Mouse (Mus musculus): ENCODE results near the gene Cbfb. TPM values are rescaled to one million over a fixed set of nuclear protein-coding genes. Genes with fewer than 3 reads are reported as not detected.

Gene Cbfb
- polyA plus RNA-seq, 1 experiment from 2014 or later = 52.9 TPM

GRCm38 (mm10) chr8:105253766-105254151, 83.3 kb downstream of the Cbfb start:
- Histone ChIP-seq H3K9ac (ENCODE audit: low read length) (peak overlapping the region; percentile 71; the same call in 1 of the 2 replicates), H3K4me3 (ENCODE audit: control insufficient read depth in 1 of 2, insufficient read depth in 1 of 2, low read depth in 1 of 2, low read length in 2 of 2) (peak overlapping the region; percentile 60 to 83), H3K36me3 (ENCODE audit: control insufficient read depth, insufficient read depth, low read length) (peaks cover 34% of the 10 kb centered on the region), H3K27ac (replicated peaks in 1 of 2; ENCODE audit: control insufficient read depth in 1 of 2, insufficient read depth in 1 of 2, low read depth in 2 of 2, low read length in 2 of 2) (0 out of 4 replicates have a peak overlapping the region, but pooled peaks of 1 of the 2 experiments have one; percentile 14), H3K9me3 (ENCODE audit: control insufficient read depth, low read length) (no peaks in the 10 kb centered on the region), H3K4me2 (ENCODE audit: low read length) (peak overlapping the region; percentile 97), H3K27me3 (ENCODE audit: control insufficient read depth, insufficient read depth, low read length) (peaks cover 20% of the 10 kb centered on the region), H3K4me1 (ENCODE audit: control insufficient read depth in 2 of 2, insufficient read depth in 2 of 2, low read length in 2 of 2) (peaks cover 14 to 17% of the 10 kb centered on the region in 2 experiments)
- 48% methylated on average over 20 of the region's 20 CpGs for WGBS
- ATAC-seq (ENCODE audit: insufficient number of reproducible peaks, insufficient read depth, low FRiP score, low read depth) = no peak

- H3K9ac ChIP-seq (ENCODE audit: low read length) = peak overlapping the region; percentile 71
- WGBS = under 1% methylated on average over 72 of the region's 74 CpGs
- H3K27ac ChIP-seq (replicated peaks in 1 of 2; ENCODE audit: control insufficient read depth in 1 of 2, insufficient read depth in 1 of 2, low read depth in 2 of 2, low read length in 2 of 2) = peak overlapping the region; percentile 62 to 74
- H3K27me3 ChIP-seq (ENCODE audit: control insufficient read depth, insufficient read depth, low read length) = peaks cover 22% of the 10 kb centered on the region
- peaks cover 28% of the 10 kb centered on the region for H3K36me3 ChIP-seq (ENCODE audit: control insufficient read depth, insufficient read depth, low read length)
- H3K9me3 ChIP-seq (ENCODE audit: control insufficient read depth, low read length) = no peaks in the 10 kb centered on the region
- H3K4me2 ChIP-seq (ENCODE audit: low read length) = peak overlapping the region; percentile 97
- peak overlapping the region; percentile 60 to 83 for H3K4me3 ChIP-seq (ENCODE audit: control insufficient read depth in 1 of 2, insufficient read depth in 1 of 2, low read depth in 1 of 2, low read length in 2 of 2)
- ATAC-seq (ENCODE audit: insufficient number of reproducible peaks, insufficient read depth, low FRiP score, low read depth) = peak; percentile 81
- peaks cover 14 to 23% of the 10 kb centered on the region in 2 experiments for H3K4me1 ChIP-seq (ENCODE audit: control insufficient read depth in 2 of 2, insufficient read depth in 2 of 2, low read length in 2 of 2)
Measured at GRCm38 (mm10) chr8:105254152-105254965, 83.9 kb downstream of the Cbfb start.

GRCm38 (mm10) chr8:105254966-105255350, 84.5 kb downstream of the Cbfb start, which contains the start of gene B3gnt9:
B3gnt9 (minus strand) TSS chr8:105255153.
- Histone ChIP-seq H3K4me2 (ENCODE audit: low read length) (peak within 1 kb of the TSS; percentile 97), H3K4me3 (ENCODE audit: control insufficient read depth in 1 of 2, insufficient read depth in 1 of 2, low read depth in 1 of 2, low read length in 2 of 2) (peak within 1 kb of the TSS; percentile 60 to 83), H3K4me1 (ENCODE audit: control insufficient read depth in 2 of 2, insufficient read depth in 2 of 2, low read length in 2 of 2) (peaks cover 14 to 29% of the 10 kb centered on the region in 2 experiments), H3K27ac (replicated peaks in 1 of 2; ENCODE audit: control insufficient read depth in 1 of 2, insufficient read depth in 1 of 2, low read depth in 2 of 2, low read length in 2 of 2) (peak within 1 kb of the TSS; percentile 62 to 74), H3K27me3 (ENCODE audit: control insufficient read depth, insufficient read depth, low read length) (peaks cover 24% of the 10 kb centered on the region), H3K9ac (ENCODE audit: low read length) (peak within 1 kb of the TSS; percentile 71), H3K36me3 (ENCODE audit: control insufficient read depth, insufficient read depth, low read length) (peaks cover 23% of the 10 kb centered on the region), H3K9me3 (ENCODE audit: control insufficient read depth, low read length) (no peaks in the 10 kb centered on the region)
- peak; percentile 29; the same call in 1 of the 2 replicates for ATAC-seq (ENCODE audit: insufficient number of reproducible peaks, insufficient read depth, low FRiP score, low read depth)
- WGBS = 2% methylated on average over 14 of the region's 14 CpGs

GRCm38 (mm10) chr8:105257318-105258114, 87.0 kb downstream of the Cbfb start:
- H3K36me3 ChIP-seq (ENCODE audit: control insufficient read depth, insufficient read depth, low read length) = no peaks in the 10 kb centered on the region
- H3K4me3 ChIP-seq (ENCODE audit: control insufficient read depth in 1 of 2, insufficient read depth in 1 of 2, low read depth in 1 of 2, low read length in 2 of 2) = no peak overlapping the region
- H3K27me3 ChIP-seq (ENCODE audit: control insufficient read depth, insufficient read depth, low read length) = peaks cover 32% of the 10 kb centered on the region
- H3K9me3 ChIP-seq (ENCODE audit: control insufficient read depth, low read length) = 0 out of 2 replicates have a peak, but pooled peaks cover 3% of the 10 kb centered on the region
- no peak overlapping the region for H3K4me2 ChIP-seq (ENCODE audit: low read length)
- H3K9ac ChIP-seq (ENCODE audit: low read length) = no peak overlapping the region
- no peak for ATAC-seq (ENCODE audit: insufficient number of reproducible peaks, insufficient read depth, low FRiP score, low read depth)
- H3K27ac ChIP-seq (replicated peaks in 1 of 2; ENCODE audit: control insufficient read depth in 1 of 2, insufficient read depth in 1 of 2, low read depth in 2 of 2, low read length in 2 of 2) = no peak overlapping the region
- 63% methylated on average over 7 of the region's 7 CpGs for WGBS
- H3K4me1 ChIP-seq (ENCODE audit: control insufficient read depth in 2 of 2, insufficient read depth in 2 of 2, low read length in 2 of 2) = peaks cover 14 to 31% of the 10 kb centered on the region in 2 experiments

- H3K9ac ChIP-seq (ENCODE audit: low read length) = peak overlapping the region; percentile 45; the same call in 1 of the 2 replicates
- 0 out of 2 replicates have a peak, but pooled peaks have one; percentile 4 for ATAC-seq (ENCODE audit: insufficient number of reproducible peaks, insufficient read depth, low FRiP score, low read depth)
- H3K4me3 ChIP-seq (ENCODE audit: control insufficient read depth in 1 of 2, insufficient read depth in 1 of 2, low read depth in 1 of 2, low read length in 2 of 2) = peak overlapping the region; percentile 27 to 40
- H3K9me3 ChIP-seq (ENCODE audit: control insufficient read depth, low read length) = 0 out of 2 replicates have a peak, but pooled peaks cover 3% of the 10 kb centered on the region
- peak overlapping the region; percentile 92 for H3K4me2 ChIP-seq (ENCODE audit: low read length)
- no peak overlapping the region for H3K27ac ChIP-seq (replicated peaks in 1 of 2; ENCODE audit: control insufficient read depth in 1 of 2, insufficient read depth in 1 of 2, low read depth in 2 of 2, low read length in 2 of 2)
- H3K36me3 ChIP-seq (ENCODE audit: control insufficient read depth, insufficient read depth, low read length) = no peaks in the 10 kb centered on the region
- WGBS = 4% methylated on average over 55 of the region's 55 CpGs
- peaks cover 32% of the 10 kb centered on the region for H3K27me3 ChIP-seq (ENCODE audit: control insufficient read depth, insufficient read depth, low read length)
- H3K4me1 ChIP-seq (ENCODE audit: control insufficient read depth in 2 of 2, insufficient read depth in 2 of 2, low read length in 2 of 2) = peaks cover 8 to 28% of the 10 kb centered on the region in 2 experiments
Measured at GRCm38 (mm10) chr8:105258911-105259720, 88.6 kb downstream of the Cbfb start.

- Histone ChIP-seq H3K4me1 (ENCODE audit: control insufficient read depth in 2 of 2, insufficient read depth in 2 of 2, low read length in 2 of 2) (peaks cover 6 to 26% of the 10 kb centered on the region in 2 experiments), H3K36me3 (ENCODE audit: control insufficient read depth, insufficient read depth, low read length) (no peaks in the 10 kb centered on the region), H3K4me3 (ENCODE audit: control insufficient read depth in 1 of 2, insufficient read depth in 1 of 2, low read depth in 1 of 2, low read length in 2 of 2) (peak overlapping the region; percentile 27 to 40), H3K9me3 (ENCODE audit: control insufficient read depth, low read length) (0 out of 2 replicates have a peak, but pooled peaks cover 3% of the 10 kb centered on the region), H3K27ac (replicated peaks in 1 of 2; ENCODE audit: control insufficient read depth in 1 of 2, insufficient read depth in 1 of 2, low read depth in 2 of 2, low read length in 2 of 2) (no peak overlapping the region), H3K9ac (ENCODE audit: low read length) (peak overlapping the region; percentile 45; the same call in 1 of the 2 replicates), H3K4me2 (ENCODE audit: low read length) (peak overlapping the region; percentile 92), H3K27me3 (ENCODE audit: control insufficient read depth, insufficient read depth, low read length) (peaks cover 32% of the 10 kb centered on the region)
- 4% methylated on average over 30 of the region's 30 CpGs for WGBS
- ATAC-seq (ENCODE audit: insufficient number of reproducible peaks, insufficient read depth, low FRiP score, low read depth) = peak; percentile 11; the same call in 1 of the 2 replicates
Measured at GRCm38 (mm10) chr8:105259721-105260320, 89.3 kb downstream of the Cbfb start.

Data from heart, embryonic 14.5 days (tissue).